Mouse (Mus musculus): ENCODE data around the gene Tnik. TPM values are rescaled to one million over a fixed set of nuclear protein-coding genes. Genes with fewer than 3 reads are reported as not detected.

Gene Tnik
- total and polyA plus RNA-seq, 2 experiments from 2014 or later = 58.2 to 118 TPM

DNA sequence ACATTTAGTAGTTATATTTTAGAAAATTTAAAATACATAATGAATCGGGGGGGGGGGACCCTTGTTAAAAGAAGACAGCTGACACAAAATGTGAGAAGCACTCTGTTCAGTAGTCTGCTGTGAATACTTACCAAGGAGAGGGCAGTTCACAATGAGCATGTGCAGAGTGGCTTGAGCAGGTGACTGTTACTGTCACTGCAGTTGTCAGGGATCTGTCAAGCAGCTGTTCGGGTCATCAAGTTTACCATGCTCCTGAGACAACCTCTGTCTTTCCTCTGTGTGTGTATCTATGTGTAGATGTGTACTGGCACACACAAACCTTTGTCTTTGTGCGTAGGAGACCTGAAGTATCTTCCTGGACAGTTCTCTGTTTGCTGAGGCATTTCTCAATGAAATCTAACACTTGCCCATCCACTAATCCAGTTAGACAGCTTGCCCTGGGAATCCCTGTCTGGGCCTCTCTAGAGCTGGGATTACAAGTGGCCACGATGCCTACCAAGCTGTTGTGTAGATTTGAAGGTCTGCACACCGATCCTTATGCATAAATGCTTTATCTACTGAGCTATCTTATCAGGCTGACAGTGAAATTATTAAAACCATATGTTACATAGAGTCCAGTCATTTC lies 154.2 kb downstream of the Tnik start:
- Histone ChIP-seq H3K27ac (ENCODE audit: low read depth, low read length) (no peak overlapping the region), H3K4me2 (ENCODE audit: low read depth, low read length, poor library complexity, severe bottlenecking) (no peak overlapping the region), H3K9ac (replicated peaks; ENCODE audit: low read length, poor library complexity, severe bottlenecking) (no peak overlapping the region), H3K4me3 (ENCODE audit: low read depth, low read length) (no peak overlapping the region), H3K9me3 (ENCODE audit: low read length) (no peaks in the 10 kb centered on the region), H3K36me3 (ENCODE audit: insufficient read depth, low read length) (no peaks in the 10 kb centered on the region), H3K4me1 (ENCODE audit: insufficient read depth, low read length) (0 out of 2 replicates have a peak, but pooled peaks cover 6% of the 10 kb centered on the region), H3K27me3 (ENCODE audit: insufficient read depth, low read length) (no peaks in the 10 kb centered on the region)
- DNase-seq (ENCODE audit: low spot score) (no peak), ATAC-seq (ENCODE audit: low FRiP score) (no peak)
- TF ChIP-seq CTCF (IDR thresholded peaks at IDR 0.05) = no peak
- WGBS = 73% methylated on average over 5 of the region's 5 CpGs

DNA sequence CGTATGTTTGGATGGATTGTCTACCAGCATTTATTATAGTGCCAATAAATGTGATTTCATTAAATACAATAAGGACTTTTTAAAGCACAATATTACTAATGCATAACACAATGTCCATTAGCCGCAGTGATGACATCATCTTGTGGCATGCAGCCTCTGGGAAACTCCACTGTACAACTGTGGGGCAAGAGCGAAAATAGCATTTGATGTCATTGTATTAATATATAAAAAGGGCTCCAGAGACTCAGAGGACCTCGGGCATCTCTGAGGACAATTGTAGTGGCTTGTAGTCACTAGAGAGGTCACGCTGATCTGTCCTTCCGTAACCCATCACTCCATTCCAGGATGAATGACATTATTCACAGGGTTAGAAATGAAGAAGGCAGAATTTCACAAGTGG lies 157.2 kb downstream of the Tnik start:
- ATAC-seq (ENCODE audit: low FRiP score) (no peak), DNase-seq (ENCODE audit: low spot score) (no peak)
- Histone ChIP-seq H3K4me1 (ENCODE audit: insufficient read depth, low read length) (0 out of 2 replicates have a peak, but pooled peaks cover 4% of the 10 kb centered on the region), H3K4me3 (ENCODE audit: low read depth, low read length) (no peak overlapping the region), H3K36me3 (ENCODE audit: insufficient read depth, low read length) (no peaks in the 10 kb centered on the region), H3K9ac (replicated peaks; ENCODE audit: low read length, poor library complexity, severe bottlenecking) (no peak overlapping the region), H3K27me3 (ENCODE audit: insufficient read depth, low read length) (no peaks in the 10 kb centered on the region), H3K4me2 (ENCODE audit: low read depth, low read length, poor library complexity, severe bottlenecking) (no peak overlapping the region), H3K9me3 (ENCODE audit: low read length) (no peaks in the 10 kb centered on the region), H3K27ac (ENCODE audit: low read depth, low read length) (no peak overlapping the region)
- no peak for TF ChIP-seq CTCF (IDR thresholded peaks at IDR 0.05)
- 75% methylated on average over 6 of the region's 6 CpGs for WGBS

DNA sequence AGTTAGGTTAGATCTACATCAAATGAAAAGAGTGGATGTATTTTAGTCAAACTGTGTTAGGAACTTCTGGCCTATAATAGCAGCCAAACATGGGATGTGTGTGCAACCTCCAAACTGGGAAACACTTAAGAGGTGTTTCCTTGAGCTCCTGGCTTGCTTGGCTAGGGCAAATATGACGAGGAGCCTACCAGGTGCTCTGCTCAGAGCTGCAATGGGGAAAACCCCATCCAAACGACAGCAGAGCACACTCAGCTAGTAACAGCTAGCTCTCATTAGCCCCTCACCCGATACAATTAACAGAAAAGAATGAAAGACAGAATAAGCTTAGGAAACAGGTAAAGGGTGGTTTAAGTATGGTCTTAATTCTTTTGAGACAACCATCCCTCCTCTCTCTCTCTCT lies 157.7 kb downstream of the Tnik start:
- DNase-seq (ENCODE audit: low spot score) (no peak), ATAC-seq (ENCODE audit: low FRiP score) (no peak)
- 0 out of 2 replicates have a peak, but pooled peaks cover 4% of the 10 kb centered on the region for H3K4me1 ChIP-seq (ENCODE audit: insufficient read depth, low read length)
- H3K4me3 ChIP-seq (ENCODE audit: low read depth, low read length) = no peak overlapping the region
- H3K9me3 ChIP-seq (ENCODE audit: low read length) = no peaks in the 10 kb centered on the region
- 71% methylated on average over 3 of the region's 3 CpGs for WGBS
- H3K36me3 ChIP-seq (ENCODE audit: insufficient read depth, low read length) = no peaks in the 10 kb centered on the region
- no peak overlapping the region for H3K9ac ChIP-seq (replicated peaks; ENCODE audit: low read length, poor library complexity, severe bottlenecking)
- no peak overlapping the region for H3K4me2 ChIP-seq (ENCODE audit: low read depth, low read length, poor library complexity, severe bottlenecking)
- no peaks in the 10 kb centered on the region for H3K27me3 ChIP-seq (ENCODE audit: insufficient read depth, low read length)
- no peak overlapping the region for H3K27ac ChIP-seq (ENCODE audit: low read depth, low read length)
- no peak for TF ChIP-seq CTCF (IDR thresholded peaks at IDR 0.05)

DNA sequence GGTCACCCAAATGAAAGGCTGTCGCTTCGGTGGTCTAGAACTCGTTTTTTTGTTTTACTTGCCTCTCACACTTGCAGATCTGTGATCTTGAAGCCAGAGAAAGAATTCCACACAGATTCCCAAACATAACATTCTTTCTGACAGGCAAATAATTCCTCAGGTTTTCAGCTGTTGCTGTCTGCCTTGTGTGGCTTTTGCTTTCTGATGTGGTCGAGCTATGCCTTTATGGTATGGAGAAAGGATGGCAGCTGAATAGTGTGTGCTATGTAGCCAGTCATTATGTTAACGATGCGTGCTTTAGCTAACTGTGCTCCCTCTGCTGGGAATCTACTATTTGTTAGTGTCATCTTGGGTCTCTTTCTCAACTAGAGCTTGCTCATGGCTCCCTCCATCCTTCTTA lies 158.8 kb downstream of the Tnik start:
- Histone ChIP-seq H3K27me3 (ENCODE audit: insufficient read depth, low read length) (no peaks in the 10 kb centered on the region), H3K9ac (replicated peaks; ENCODE audit: low read length, poor library complexity, severe bottlenecking) (no peak overlapping the region), H3K4me2 (ENCODE audit: low read depth, low read length, poor library complexity, severe bottlenecking) (no peak overlapping the region), H3K9me3 (ENCODE audit: low read length) (no peaks in the 10 kb centered on the region), H3K4me1 (ENCODE audit: insufficient read depth, low read length) (no peaks in the 10 kb centered on the region), H3K4me3 (ENCODE audit: low read depth, low read length) (no peak overlapping the region), H3K27ac (ENCODE audit: low read depth, low read length) (no peak overlapping the region; the same call in 1 of the 2 replicates), H3K36me3 (ENCODE audit: insufficient read depth, low read length) (no peaks in the 10 kb centered on the region)
- no peak for DNase-seq (ENCODE audit: low spot score)
- 64% methylated on average over 6 of the region's 6 CpGs for WGBS
- TF ChIP-seq CTCF (IDR thresholded peaks at IDR 0.05) = no peak; the same call in 1 of the 2 replicates
- ATAC-seq (ENCODE audit: low FRiP score) = no peak

DNA sequence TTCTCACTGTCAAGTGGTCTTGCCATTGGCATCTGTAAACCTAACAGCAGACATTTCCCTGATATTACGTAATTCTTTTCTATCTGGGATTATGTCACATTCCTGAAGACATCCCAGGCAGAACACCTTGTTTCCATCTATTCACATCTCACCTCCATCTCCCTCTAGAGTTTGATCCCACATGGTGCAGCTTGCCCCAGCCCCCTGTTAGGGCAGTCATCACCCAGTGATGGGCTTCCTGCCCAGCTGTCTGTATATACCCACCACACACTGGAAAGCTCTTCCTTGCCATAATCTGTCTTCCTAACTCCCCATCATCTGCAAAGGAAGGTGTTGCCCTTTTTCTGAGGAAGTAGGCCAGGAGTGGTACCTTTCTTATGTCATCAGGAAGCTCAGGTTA lies 159.2 kb downstream of the Tnik start:
- ATAC-seq (ENCODE audit: low FRiP score) = no peak
- no peak for TF ChIP-seq CTCF (IDR thresholded peaks at IDR 0.05)
- Histone ChIP-seq H3K4me2 (ENCODE audit: low read depth, low read length, poor library complexity, severe bottlenecking) (no peak overlapping the region), H3K9ac (replicated peaks; ENCODE audit: low read length, poor library complexity, severe bottlenecking) (no peak overlapping the region), H3K4me1 (ENCODE audit: insufficient read depth, low read length) (no peaks in the 10 kb centered on the region), H3K9me3 (ENCODE audit: low read length) (no peaks in the 10 kb centered on the region), H3K36me3 (ENCODE audit: insufficient read depth, low read length) (no peaks in the 10 kb centered on the region), H3K4me3 (ENCODE audit: low read depth, low read length) (no peak overlapping the region), H3K27ac (ENCODE audit: low read depth, low read length) (no peak overlapping the region; the same call in 1 of the 2 replicates), H3K27me3 (ENCODE audit: insufficient read depth, low read length) (no peaks in the 10 kb centered on the region)
- DNase-seq (ENCODE audit: low spot score) = no peak
- WGBS = 97% methylated on average over 1 of the region's 1 CpGs

DNA sequence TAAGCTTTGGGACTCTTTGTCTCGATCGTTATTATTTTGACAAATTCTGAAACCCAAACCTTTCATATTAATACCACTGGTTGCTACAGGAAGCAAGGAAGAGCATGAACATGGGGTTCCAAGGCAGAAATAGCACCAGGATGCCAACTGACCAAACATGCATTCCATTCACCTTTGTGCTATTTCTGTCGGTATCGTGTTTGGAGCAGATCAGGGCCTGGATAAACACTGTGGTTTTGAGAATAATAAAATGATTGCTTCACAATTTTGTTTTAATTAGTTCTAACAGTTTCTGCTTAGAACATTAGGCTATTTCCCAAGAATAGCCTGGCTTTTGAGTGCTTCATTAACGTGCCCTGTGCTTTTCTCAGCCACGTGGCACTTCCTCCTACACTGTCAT lies 162.9 kb downstream of the Tnik start:
- Histone ChIP-seq H3K9ac (replicated peaks; ENCODE audit: low read length, poor library complexity, severe bottlenecking) (no peak overlapping the region), H3K27me3 (ENCODE audit: insufficient read depth, low read length) (no peaks in the 10 kb centered on the region), H3K4me2 (ENCODE audit: low read depth, low read length, poor library complexity, severe bottlenecking) (no peak overlapping the region), H3K36me3 (ENCODE audit: insufficient read depth, low read length) (no peaks in the 10 kb centered on the region), H3K4me1 (ENCODE audit: insufficient read depth, low read length) (no peaks in the 10 kb centered on the region; the same call in 1 of the 2 replicates), H3K9me3 (ENCODE audit: low read length) (no peaks in the 10 kb centered on the region), H3K4me3 (ENCODE audit: low read depth, low read length) (no peak overlapping the region), H3K27ac (ENCODE audit: low read depth, low read length) (no peak overlapping the region)
- no peak for DNase-seq (ENCODE audit: low spot score)
- 74% methylated on average over 6 of the region's 6 CpGs for WGBS
- TF ChIP-seq CTCF (IDR thresholded peaks at IDR 0.05) = no peak
- no peak for ATAC-seq (ENCODE audit: low FRiP score)
